Comparison of ENCODE assay signal across 9 mouse cellular contexts in the genomic region with DNA sequence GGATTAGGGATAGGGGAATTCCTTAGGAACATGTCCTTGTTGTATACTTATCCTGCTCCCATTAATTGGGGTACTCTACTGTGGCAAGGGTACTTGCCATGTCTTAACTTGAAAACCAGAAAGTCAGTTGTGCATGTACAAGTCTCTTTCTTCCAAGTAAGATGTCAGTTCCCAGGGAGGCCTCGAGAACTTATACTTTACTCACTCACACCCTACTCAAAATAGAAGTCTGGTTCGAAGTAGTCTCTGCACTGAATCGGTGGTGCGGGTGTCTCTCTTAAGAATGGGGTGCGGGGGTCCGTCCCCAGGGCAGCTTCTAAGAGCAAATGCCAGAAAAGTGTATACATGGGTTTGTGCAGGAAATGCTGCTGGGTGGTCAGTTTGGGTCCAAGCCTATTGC. TPM values are rescaled to one million over a fixed set of nuclear protein-coding genes. Genes with fewer than 3 reads are reported as not detected.
A peak's percentile ranks its signal among the peaks of the same experiment; 100 is the strongest.
DNase-seq lines count a peak whose midpoint lies in the region; ATAC-seq lines count a peak whose summit lies in the region.
"Had no signal": no experiment of that assay in that cellular context is flagged by ENCODE, and none has a peak within 500 bp of the region (broad histone marks: within the 10 kb centered on the region; RNA-seq: fewer than 3 reads in every experiment).

No protein-coding gene starts in this region.

- no peak overlapping the region for H3K27ac ChIP-seq in forebrain, embryonic 11.5 days (ENCODE audit: low read depth, low read length)
- H3K27ac ChIP-seq in forebrain, embryonic 13.5 days, result no peak overlapping the region
- H3K27ac ChIP-seq: macrophage had no signal

- no peaks in the 10 kb centered on the region for H3K4me1 ChIP-seq in forebrain, embryonic 11.5 days (replicated peaks; ENCODE audit: control insufficient read depth, insufficient read depth, low read length)
- peaks cover 6% of the 10 kb centered on the region; the same call in 1 of the 2 replicates for H3K4me1 ChIP-seq in forebrain, embryonic 13.5 days

- no peak overlapping the region for H3K4me3 ChIP-seq in forebrain, embryonic 11.5 days (ENCODE audit: low read depth, low read length)
- H3K4me3 ChIP-seq in forebrain, embryonic 13.5 days, result no peak overlapping the region

- H3K9me3 ChIP-seq in forebrain, embryonic 11.5 days (ENCODE audit: control insufficient read depth, low read length), result no peaks in the 10 kb centered on the region
- no peaks in the 10 kb centered on the region for H3K9me3 ChIP-seq in forebrain, embryonic 13.5 days (replicated peaks)

- H3K4me2 ChIP-seq in forebrain, embryonic 11.5 days (ENCODE audit: low read depth, low read length, severe bottlenecking), result no peak overlapping the region
- H3K4me2 ChIP-seq in forebrain, embryonic 13.5 days, result no peak overlapping the region

- intact Hi-C loops in heart, postnatal 25 days (cut with DNase I), result no loop called here
- intact Hi-C loops in left cerebral cortex, postnatal 10 days (cut with DNase I), result no loop called here

- no peaks in the 10 kb centered on the region for H3K36me3 ChIP-seq in forebrain, embryonic 11.5 days (ENCODE audit: control insufficient read depth, insufficient read depth, low read length)
- no peaks in the 10 kb centered on the region for H3K36me3 ChIP-seq in forebrain, embryonic 13.5 days (ENCODE audit: poor library complexity, severe bottlenecking)

- no peak overlapping the region for H3K9ac ChIP-seq in forebrain, embryonic 11.5 days (ENCODE audit: low read length)
- H3K9ac ChIP-seq in forebrain, embryonic 13.5 days, result no peak overlapping the region

- peak; percentile 98 for DNase-seq in forebrain, embryonic 11.5 days (ENCODE audit: low spot score)
- peak; percentile 100 for DNase-seq in ZHBTc4 (ENCODE audit: low read depth, low spot score)
- DNase-seq in embryo, embryonic 10.5 days (ENCODE audit: low spot score), result peak; percentile 99
- DNase-seq in heart, postnatal 25 days (ENCODE audit: low spot score), result peak; percentile 94
- DNase-seq in left cerebral cortex, postnatal 10 days (ENCODE audit: extremely low spot score in 1 of 2, low spot score in 2 of 2), result peak; percentile 97 to 100
- DNase-seq in ovary, postnatal 36 days (ENCODE audit: low spot score), result peak; percentile 86
- peak; percentile 87 for DNase-seq in thymus, postnatal 25 days

- no peak for ATAC-seq in forebrain, embryonic 11.5 days (replicated peaks; ENCODE audit: low FRiP score)
- no peak for ATAC-seq in forebrain, embryonic 13.5 days

- WGBS in forebrain, embryonic 11.5 days, result 87% methylated on average over 6 of the region's 6 CpGs
- WGBS in forebrain, embryonic 13.5 days, result 87% methylated on average over 6 of the region's 6 CpGs

- H3K27me3 ChIP-seq in forebrain, embryonic 11.5 days (ENCODE audit: control insufficient read depth, insufficient read depth, low read length), result no peaks in the 10 kb centered on the region
- H3K27me3 ChIP-seq in forebrain, embryonic 13.5 days, result no peaks in the 10 kb centered on the region

RNA-seq across cellular contexts. Expression of a gene that starts 2.1 kb away (rescaled TPM):
- 56.5 and 60.9 TPM in 2 replicates for polyA plus RNA-seq in forebrain, embryonic 11.5 days (2014; fragmentation: Nextera tagmentation; extraction: Ambion mirVana)
- polyA plus RNA-seq in forebrain, embryonic 13.5 days (2015; fragmentation: Nextera tagmentation; extraction: Ambion mirVana), result 78.6 and 81.2 TPM in 2 replicates
- 10 to 100 TPM; 32.8 to 37.8 TPM for total RNA-seq in heart, postnatal 25 days (2021)
- total RNA-seq in left cerebral cortex, postnatal 10 days (2021), result 10 to 100 TPM; 62.3 to 64.8 TPM

RNA-seq across cellular contexts. Expression of a gene that starts 2.8 kb away (rescaled TPM):
- polyA plus RNA-seq in forebrain, embryonic 11.5 days (2014; fragmentation: Nextera tagmentation; extraction: Ambion mirVana), result 33.6 and 35.4 TPM in 2 replicates
- 47.3 and 49.5 TPM in 2 replicates for polyA plus RNA-seq in forebrain, embryonic 13.5 days (2015; fragmentation: Nextera tagmentation; extraction: Ambion mirVana)
- 10 to 100 TPM; 23.4 to 32.9 TPM for total RNA-seq in heart, postnatal 25 days (2021)
- 10 to 100 TPM; 56.4 to 61.4 TPM for total RNA-seq in left cerebral cortex, postnatal 10 days (2021)
